ENCODE assay signal across 23 mouse cellular contexts in the genomic region with DNA sequence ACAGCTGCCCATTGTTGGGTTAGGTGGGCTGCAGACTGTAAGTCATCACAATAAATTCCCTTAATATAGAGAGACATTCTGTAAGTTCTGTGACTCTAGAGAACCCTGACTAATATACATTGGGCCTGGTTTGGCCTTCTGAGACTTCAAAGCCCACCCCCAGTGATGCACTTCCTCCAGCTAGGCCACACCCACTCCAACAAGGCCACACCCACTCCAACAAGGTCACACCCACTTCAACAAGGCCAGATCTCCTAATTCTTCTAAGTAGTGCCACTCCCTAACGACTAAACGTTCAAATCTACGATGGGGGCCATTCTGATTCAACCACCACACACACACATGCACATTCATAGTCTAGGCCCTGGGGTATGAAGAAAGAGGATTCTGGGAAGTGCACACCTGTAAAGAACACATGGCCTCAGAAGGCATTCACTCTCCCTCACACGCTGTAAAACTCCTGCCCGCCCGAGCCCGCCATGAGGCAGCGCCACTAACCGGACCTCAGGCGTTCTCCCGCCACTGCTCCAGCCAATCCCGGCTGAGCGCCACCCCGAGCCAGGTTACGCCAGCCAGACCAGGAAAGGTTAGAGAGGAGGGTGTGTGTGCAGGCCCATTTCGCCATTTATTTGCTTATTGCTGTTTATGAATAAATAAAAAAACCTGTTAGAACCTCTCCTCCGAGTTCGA.
"Had no signal": no experiment of that assay in that cellular context is flagged by ENCODE, and none has a peak within 500 bp of the region (broad histone marks: within the 10 kb centered on the region; RNA-seq: fewer than 3 reads in every experiment).

No protein-coding gene starts in this region.

- H3K9ac ChIP-seq: limb, embryonic 15.5 days; liver, embryonic 14.5 days; liver, postnatal 0 days; lung, embryonic 14.5 days; midbrain, embryonic 13.5 days; neural tube, embryonic 13.5 days; stomach, embryonic 15.5 days had no signal

- ATAC-seq: liver, postnatal 0 days; lung, postnatal 0 days; midbrain, embryonic 13.5 days; midbrain, embryonic 16.5 days had no signal

- DNase-seq: kidney, adult 11 months; kidney, adult 8-10 months; kidney, postnatal 14 days; kidney, postnatal 4 days; liver, postnatal 0 days; lung, embryonic 14.5 days; retina, postnatal 1 day; right cerebral cortex, postnatal 25 days; spleen, adult 18-20 months; thymus, adult 2 months; thymus, postnatal 14 days; thymus, postnatal 4 days had no signal

- H3K4me1 ChIP-seq: limb, embryonic 15.5 days; megakaryocyte, embryonic 14.5 days; midbrain, embryonic 10.5 days; midbrain, embryonic 13.5 days; neural tube, embryonic 13.5 days; stomach, embryonic 15.5 days had no signal

- H3K9me3 ChIP-seq: limb, embryonic 15.5 days; stomach, embryonic 15.5 days had no signal

- H3K4me3 ChIP-seq: limb, embryonic 15.5 days; megakaryocyte, embryonic 14.5 days; midbrain, embryonic 10.5 days; midbrain, embryonic 13.5 days; myocyte; neural tube, embryonic 13.5 days; stomach, embryonic 15.5 days had no signal

- H3K27ac ChIP-seq: limb, embryonic 15.5 days; liver, embryonic 14.5 days; midbrain, embryonic 10.5 days; midbrain, embryonic 13.5 days; neural tube, embryonic 13.5 days; stomach, embryonic 15.5 days had no signal

- H3K4me2 ChIP-seq: limb, embryonic 15.5 days; liver, embryonic 11.5 days; lung, embryonic 14.5 days; midbrain, embryonic 13.5 days; neural tube, embryonic 13.5 days; stomach, embryonic 15.5 days had no signal

- H3K36me3 ChIP-seq: limb, embryonic 15.5 days; midbrain, embryonic 10.5 days; midbrain, embryonic 13.5 days; neural tube, embryonic 13.5 days; stomach, embryonic 15.5 days had no signal

- H3K27me3 ChIP-seq: limb, embryonic 15.5 days; midbrain, embryonic 13.5 days; neural tube, embryonic 13.5 days; stomach, embryonic 15.5 days had no signal
